Mouse (Mus musculus): Measurements from ENCODE around the gene Inpp5b. TPM values are rescaled to one million over a fixed set of nuclear protein-coding genes. Genes with fewer than 3 reads are reported as not detected.
"Not testable (repeated sequence)": the region's sequence is repeated elsewhere in the genome, so short reads cannot be mapped to it uniquely, and the experiment has no call there.

The Inpp5b gene
- polyA plus RNA-seq, 1 experiment from 2014 or later = 30.9 TPM

DNA sequence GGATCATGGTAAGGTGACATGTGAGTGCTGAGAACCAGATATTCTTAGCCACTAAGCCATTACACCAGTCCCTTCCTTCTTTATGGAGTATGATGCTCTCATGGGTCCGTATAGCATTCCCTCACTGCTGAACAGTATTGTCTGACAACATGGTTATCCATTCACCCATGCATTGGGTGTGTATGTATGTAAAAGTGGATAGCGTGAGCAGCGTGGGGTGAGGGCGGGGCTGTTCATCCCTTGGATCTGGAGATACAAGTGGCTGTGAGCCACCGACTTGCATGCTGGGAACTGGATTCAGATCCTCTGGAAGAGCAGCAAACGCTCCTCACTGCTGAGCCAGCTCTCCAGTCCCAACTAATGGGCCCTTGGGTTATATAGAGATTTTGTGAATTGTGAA lies 29.0 kb upstream of the Inpp5b start:
- 83% methylated on average over 6 of the region's 6 CpGs for WGBS
- no peak overlapping the region for H3K27ac ChIP-seq (replicated peaks)
- no peaks in the 10 kb centered on the region for H3K9me3 ChIP-seq (replicated peaks)
- H3K4me3 ChIP-seq (replicated peaks) = no peak overlapping the region
- no peak overlapping the region for H3K4me2 ChIP-seq (replicated peaks)
- H3K36me3 ChIP-seq = peaks cover 12% of the 10 kb centered on the region; the same call in 1 of the 2 replicates
- peaks cover 48% of the 10 kb centered on the region for H3K4me1 ChIP-seq
- no peak overlapping the region for H3K9ac ChIP-seq
- no peaks in the 10 kb centered on the region for H3K27me3 ChIP-seq
- no peak for ATAC-seq (ENCODE audit: insufficient number of reproducible peaks, low FRiP score, low TSS enrichment, low read depth)

DNA sequence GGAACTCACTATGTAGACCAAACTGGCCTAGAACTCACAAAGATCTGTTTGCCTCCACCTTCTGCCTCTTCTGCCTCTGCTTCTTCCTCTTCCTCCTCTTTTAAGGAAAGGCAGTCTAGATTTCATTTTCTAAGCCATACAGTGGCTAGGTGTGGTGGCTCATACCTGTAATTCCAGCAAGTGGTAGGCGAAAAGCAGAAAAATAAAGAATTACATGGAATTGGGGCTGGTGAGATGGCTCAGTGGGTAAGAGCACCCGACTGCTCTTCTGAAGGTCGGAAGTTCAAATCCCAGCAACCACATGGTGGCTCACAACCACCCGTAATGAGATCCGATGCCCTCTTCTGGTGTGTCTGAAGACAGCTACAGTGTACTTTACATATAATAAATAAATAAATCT lies 27.8 kb upstream of the Inpp5b start:
- 58% methylated on average over 5 of the region's 5 CpGs for WGBS
- not testable (repeated sequence) for H3K27me3 ChIP-seq; ATAC-seq (ENCODE audit: insufficient number of reproducible peaks, low FRiP score, low TSS enrichment, low read depth); H3K9me3 ChIP-seq (replicated peaks); H3K4me3 ChIP-seq (replicated peaks); H3K4me2 ChIP-seq (replicated peaks); H3K27ac ChIP-seq (replicated peaks); H3K9ac ChIP-seq
- Histone ChIP-seq H3K36me3 (peaks cover 25% of the 10 kb centered on the region), H3K4me1 (peaks cover 37% of the 10 kb centered on the region)

DNA sequence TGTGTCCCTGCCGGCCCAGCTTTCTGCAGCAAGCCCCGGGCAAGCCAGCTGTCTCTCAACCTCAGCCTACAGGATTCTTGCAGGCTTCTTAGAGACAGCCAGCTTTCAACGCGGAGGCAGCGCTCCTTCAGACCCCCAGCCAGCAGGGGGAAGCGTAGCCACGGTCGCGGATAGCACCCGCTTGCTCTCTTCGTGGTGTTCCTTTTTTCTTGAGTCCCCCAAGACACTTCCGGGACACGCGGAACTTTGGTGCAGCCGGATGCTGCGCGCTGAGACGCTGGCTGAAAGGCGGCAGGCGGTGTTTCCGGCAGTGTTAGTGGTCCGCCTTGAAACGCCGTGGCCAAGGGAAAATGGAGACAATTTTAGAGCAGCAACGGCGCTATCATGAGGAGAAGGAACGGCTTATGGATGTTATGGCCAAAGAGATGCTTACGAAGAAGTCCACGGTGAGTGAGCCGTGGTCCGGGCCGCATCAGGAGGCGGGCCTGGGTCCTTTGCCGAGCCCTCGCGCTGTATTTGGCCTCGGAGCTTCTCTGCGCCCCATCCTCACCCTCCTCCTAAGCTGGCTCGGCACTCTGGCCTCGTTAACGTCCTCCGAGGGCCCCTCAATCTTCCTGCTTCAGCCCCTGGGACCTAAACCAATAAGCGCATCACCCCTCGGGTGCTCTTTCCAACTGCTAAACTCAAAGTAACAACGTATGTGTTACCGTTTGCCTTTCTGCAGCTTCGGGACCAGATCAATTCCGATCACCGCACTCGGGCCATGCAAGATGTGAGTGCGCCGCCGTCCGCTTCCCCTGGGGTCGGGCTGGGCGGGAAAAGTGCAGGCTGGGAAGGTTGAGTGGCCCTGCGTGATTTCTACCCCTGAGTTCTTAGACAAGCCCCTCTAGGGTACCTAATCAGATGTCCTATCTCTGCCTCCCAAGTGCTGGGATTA lies 26.8 kb upstream of the Inpp5b start, which contains the start of gene Sf3a3:
Gene Sf3a3 (plus strand): TSS at position 232 of the 937 bp plus-strand sequence.
- H3K9me3 ChIP-seq (replicated peaks) = no peaks in the 10 kb centered on the region
- H3K27me3 ChIP-seq = no peaks in the 10 kb centered on the region
- H3K9ac ChIP-seq = peak within 1 kb of the TSS; percentile 80
- peaks cover 28% of the 10 kb centered on the region for H3K4me1 ChIP-seq
- peak within 1 kb of the TSS; percentile 70 for H3K4me3 ChIP-seq (replicated peaks)
- WGBS = under 1% methylated on average over 57 of the region's 57 CpGs
- peak; percentile 90 for ATAC-seq (ENCODE audit: insufficient number of reproducible peaks, low FRiP score, low TSS enrichment, low read depth)
- peak within 1 kb of the TSS; percentile 70 for H3K27ac ChIP-seq (replicated peaks)
- H3K36me3 ChIP-seq = peaks cover 34% of the 10 kb centered on the region
- H3K4me2 ChIP-seq (replicated peaks) = peak within 1 kb of the TSS; percentile 76

DNA sequence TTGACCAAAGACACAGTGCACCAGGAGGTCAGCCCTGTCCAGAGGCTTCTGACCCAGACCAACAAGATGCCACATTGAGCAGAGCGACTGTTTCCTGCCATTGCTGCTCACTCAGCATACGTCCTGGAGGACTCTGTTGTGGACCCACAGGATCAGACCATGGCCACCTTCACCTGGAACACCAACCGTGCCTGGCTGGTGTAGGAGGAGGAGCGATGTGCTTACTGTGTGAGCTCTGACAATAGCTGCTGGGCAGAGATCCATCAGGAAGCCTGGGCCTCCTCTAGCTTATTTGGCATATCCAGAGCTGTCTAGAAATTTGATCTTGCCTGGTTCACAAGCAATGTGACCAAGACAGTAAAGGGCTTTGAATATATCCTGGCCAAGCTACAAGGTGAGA lies 22.5 kb upstream of the Inpp5b start:
- Histone ChIP-seq H3K9me3 (replicated peaks) (no peaks in the 10 kb centered on the region), H3K4me1 (peaks cover 17% of the 10 kb centered on the region), H3K36me3 (peaks cover 73% of the 10 kb centered on the region), H3K4me3 (replicated peaks) (no peak overlapping the region), H3K9ac (no peak overlapping the region), H3K27ac (replicated peaks) (no peak overlapping the region), H3K27me3 (no peaks in the 10 kb centered on the region), H3K4me2 (replicated peaks) (no peak overlapping the region)
- 98% methylated on average over 4 of the region's 4 CpGs for WGBS
- ATAC-seq (ENCODE audit: insufficient number of reproducible peaks, low FRiP score, low TSS enrichment, low read depth) = no peak

DNA sequence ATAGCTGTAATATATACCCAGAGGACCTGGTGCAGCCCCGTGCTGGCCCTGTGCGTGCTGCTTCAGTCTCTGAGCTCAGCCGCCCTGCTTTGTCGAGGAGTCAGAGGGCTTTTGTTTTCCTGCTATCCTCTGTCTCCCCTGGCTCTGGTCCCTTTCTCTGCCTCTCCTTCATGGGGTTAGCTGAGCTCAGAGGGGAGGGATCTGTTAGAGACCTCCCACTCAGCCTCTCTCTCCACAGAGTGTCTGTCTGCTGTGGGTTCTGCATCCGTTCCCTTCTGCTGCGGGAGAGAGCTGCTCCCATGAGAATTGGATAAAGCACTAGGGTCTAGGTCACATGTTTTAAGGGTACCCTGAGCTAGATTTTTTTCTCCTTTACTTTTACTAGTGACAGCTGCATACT lies 15.5 kb upstream of the Inpp5b start:
- ATAC-seq (ENCODE audit: insufficient number of reproducible peaks, low FRiP score, low TSS enrichment, low read depth) = no peak

DNA sequence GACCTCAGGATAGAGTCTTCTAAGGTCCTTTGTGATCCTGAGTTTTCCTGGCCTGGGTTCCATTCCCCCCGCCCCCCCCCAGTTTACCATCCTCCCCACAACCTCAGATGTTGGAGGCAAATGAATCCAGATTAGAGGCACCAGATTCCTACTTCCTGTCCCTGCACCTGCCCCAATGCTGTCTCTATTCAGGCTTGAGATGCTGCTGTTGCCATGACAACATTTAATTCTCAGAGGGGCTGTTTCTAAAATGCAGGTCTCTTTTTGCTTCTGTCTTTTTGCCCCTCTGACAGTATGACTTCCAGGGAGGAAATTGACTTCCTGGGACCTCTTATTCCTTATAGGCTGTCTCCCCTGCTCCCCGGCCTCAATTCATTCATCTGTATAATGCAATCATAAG lies 4.7 kb upstream of the Inpp5b start:
- WGBS = 68% methylated on average over 2 of the region's 2 CpGs
- no peak for ATAC-seq (ENCODE audit: insufficient number of reproducible peaks, low FRiP score, low TSS enrichment, low read depth)
- Histone ChIP-seq H3K36me3 (peaks cover 18% of the 10 kb centered on the region), H3K4me3 (replicated peaks) (no peak overlapping the region), H3K27ac (replicated peaks) (no peak overlapping the region), H3K9ac (no peak overlapping the region), H3K4me2 (replicated peaks) (no peak overlapping the region), H3K9me3 (replicated peaks) (no peaks in the 10 kb centered on the region), H3K27me3 (no peaks in the 10 kb centered on the region), H3K4me1 (peaks cover 5% of the 10 kb centered on the region; the same call in 1 of the 2 replicates)

More for the DNA sequence above, 15.5 kb upstream of the Inpp5b start:
- peaks cover 95% of the 10 kb centered on the region for H3K36me3 ChIP-seq
- H3K9ac ChIP-seq = no peak overlapping the region
- H3K4me1 ChIP-seq = no peaks in the 10 kb centered on the region
- no peak overlapping the region for H3K4me3 ChIP-seq (replicated peaks)
- no peaks in the 10 kb centered on the region for H3K9me3 ChIP-seq (replicated peaks)
- 86% methylated on average over 6 of the region's 6 CpGs for WGBS
- no peak overlapping the region for H3K4me2 ChIP-seq (replicated peaks)
- no peak overlapping the region for H3K27ac ChIP-seq (replicated peaks)
- H3K27me3 ChIP-seq = no peaks in the 10 kb centered on the region

DNA sequence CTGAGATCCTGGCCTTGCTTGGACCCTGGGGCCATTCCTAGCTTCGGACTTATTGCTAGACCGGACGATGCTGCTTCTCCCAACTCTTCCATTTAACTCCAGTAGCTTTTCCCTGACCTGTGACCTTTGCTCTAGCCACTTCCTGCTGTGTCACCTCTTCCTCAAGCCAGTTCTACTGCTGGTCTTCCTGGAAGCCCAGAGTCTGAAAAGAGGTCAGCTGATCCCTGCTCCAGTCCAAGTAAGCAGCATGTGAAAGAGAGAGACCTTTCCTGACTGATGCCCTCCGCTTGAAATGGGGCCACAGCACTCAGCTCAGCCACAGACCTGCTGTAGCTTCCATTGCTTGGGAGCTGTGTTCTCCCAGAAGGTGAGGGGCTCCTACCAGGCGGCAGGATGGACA lies 4.2 kb upstream of the Inpp5b start:
- Histone ChIP-seq H3K9ac (no peak overlapping the region), H3K27me3 (no peaks in the 10 kb centered on the region), H3K27ac (replicated peaks) (no peak overlapping the region), H3K9me3 (replicated peaks) (no peaks in the 10 kb centered on the region), H3K4me2 (replicated peaks) (no peak overlapping the region), H3K4me1 (peaks cover 8% of the 10 kb centered on the region), H3K4me3 (replicated peaks) (no peak overlapping the region), H3K36me3 (peaks cover 13% of the 10 kb centered on the region)
- no peak for ATAC-seq (ENCODE audit: insufficient number of reproducible peaks, low FRiP score, low TSS enrichment, low read depth)
- WGBS = 65% methylated on average over 5 of the region's 5 CpGs

DNA sequence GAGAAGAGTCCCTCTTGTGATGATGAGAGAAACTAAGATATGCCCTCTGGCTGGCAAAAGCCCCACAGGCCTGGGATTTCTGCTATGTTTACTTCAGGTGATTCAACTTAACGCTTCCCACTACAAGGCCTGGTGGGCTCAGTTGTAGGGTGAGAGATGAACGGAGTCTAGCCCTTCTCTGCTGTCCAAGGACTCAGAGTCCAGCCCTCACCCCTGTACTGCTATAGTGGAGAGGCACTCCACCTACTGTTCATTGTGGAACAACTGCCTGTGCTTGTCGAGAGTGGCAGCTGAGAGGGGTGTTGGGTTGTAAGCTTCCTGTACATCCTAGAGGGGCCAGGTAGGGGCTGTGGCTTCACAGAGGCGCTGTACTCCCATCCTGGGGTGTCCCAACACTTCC lies 3.6 kb upstream of the Inpp5b start:
- H3K36me3 ChIP-seq = peaks cover 8% of the 10 kb centered on the region
- whole genome bisulfite sequencing = 62% methylated on average over 4 of the region's 4 CpGs

DNA sequence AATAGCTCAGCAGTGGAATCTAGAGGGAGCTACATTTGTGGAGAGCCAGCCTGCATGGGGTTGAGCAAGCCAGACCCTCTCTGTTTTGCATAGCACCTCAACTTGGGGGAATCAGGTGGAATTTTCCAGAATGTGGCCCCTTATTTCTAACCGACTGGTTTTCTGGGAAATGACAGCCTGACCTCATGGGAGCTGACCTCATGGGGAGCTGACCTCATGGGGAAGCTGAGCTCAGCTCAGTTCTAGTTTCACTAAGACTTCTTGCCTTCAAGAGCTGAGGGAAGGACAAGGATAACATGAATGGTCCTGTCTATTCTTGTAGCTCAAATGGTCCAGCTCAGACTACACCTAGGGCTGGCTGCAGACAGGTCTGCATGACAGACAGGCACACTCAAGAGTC lies 2.9 kb upstream of the Inpp5b start:
- Histone ChIP-seq H3K4me2 (replicated peaks) (no peak overlapping the region), H3K27me3 (no peaks in the 10 kb centered on the region), H3K36me3 (no peaks in the 10 kb centered on the region), H3K4me3 (replicated peaks) (no peak overlapping the region), H3K27ac (replicated peaks) (no peak overlapping the region), H3K9ac (no peak overlapping the region), H3K9me3 (replicated peaks) (no peaks in the 10 kb centered on the region), H3K4me1 (peaks cover 14% of the 10 kb centered on the region)
- WGBS = 68% methylated on average over 1 of the region's 1 CpGs
- no peak for ATAC-seq (ENCODE audit: insufficient number of reproducible peaks, low FRiP score, low TSS enrichment, low read depth)

More for the DNA sequence above, 3.6 kb upstream of the Inpp5b start:
- H3K9ac ChIP-seq = no peak overlapping the region
- no peak overlapping the region for H3K4me3 ChIP-seq (replicated peaks)
- ATAC-seq (ENCODE audit: insufficient number of reproducible peaks, low FRiP score, low TSS enrichment, low read depth) = no peak
- no peak overlapping the region for H3K27ac ChIP-seq (replicated peaks)
- H3K4me2 ChIP-seq (replicated peaks) = no peak overlapping the region
- no peaks in the 10 kb centered on the region for H3K27me3 ChIP-seq
- no peaks in the 10 kb centered on the region for H3K9me3 ChIP-seq (replicated peaks)
- peaks cover 13% of the 10 kb centered on the region for H3K4me1 ChIP-seq

DNA sequence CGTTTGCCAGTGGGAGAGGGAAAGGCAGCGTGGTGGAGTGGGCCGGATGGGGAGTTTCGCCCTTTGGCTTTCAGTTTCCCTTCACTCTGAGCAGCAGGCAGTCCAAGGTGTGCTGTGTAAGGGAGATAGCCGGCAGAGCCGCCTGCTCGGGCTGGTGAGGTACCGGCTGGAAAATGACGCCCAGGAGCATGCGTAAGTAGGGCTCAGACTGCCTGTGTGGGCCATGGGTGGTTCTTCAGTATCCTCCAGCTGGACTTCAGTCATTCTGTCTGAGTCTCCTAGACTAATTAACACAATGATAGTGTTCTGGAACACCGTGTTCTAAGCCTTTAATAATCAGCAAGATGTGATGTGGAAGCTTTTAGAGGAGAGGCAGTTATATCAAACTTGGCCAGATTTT lies 1.2 kb downstream of the Inpp5b start:
- no peak overlapping the region for H3K27ac ChIP-seq (replicated peaks)
- peak overlapping the region; percentile 62; the same call in 1 of the 2 replicates for H3K4me2 ChIP-seq (replicated peaks)
- H3K4me1 ChIP-seq = peaks cover 14% of the 10 kb centered on the region
- no peak overlapping the region for H3K4me3 ChIP-seq (replicated peaks)
- no peak overlapping the region for H3K9ac ChIP-seq
- 88% methylated on average over 11 of the region's 11 CpGs for WGBS
- peaks cover 14% of the 10 kb centered on the region for H3K36me3 ChIP-seq
- no peaks in the 10 kb centered on the region for H3K9me3 ChIP-seq (replicated peaks)
- no peak for ATAC-seq (ENCODE audit: insufficient number of reproducible peaks, low FRiP score, low TSS enrichment, low read depth)
- H3K27me3 ChIP-seq = no peaks in the 10 kb centered on the region

DNA sequence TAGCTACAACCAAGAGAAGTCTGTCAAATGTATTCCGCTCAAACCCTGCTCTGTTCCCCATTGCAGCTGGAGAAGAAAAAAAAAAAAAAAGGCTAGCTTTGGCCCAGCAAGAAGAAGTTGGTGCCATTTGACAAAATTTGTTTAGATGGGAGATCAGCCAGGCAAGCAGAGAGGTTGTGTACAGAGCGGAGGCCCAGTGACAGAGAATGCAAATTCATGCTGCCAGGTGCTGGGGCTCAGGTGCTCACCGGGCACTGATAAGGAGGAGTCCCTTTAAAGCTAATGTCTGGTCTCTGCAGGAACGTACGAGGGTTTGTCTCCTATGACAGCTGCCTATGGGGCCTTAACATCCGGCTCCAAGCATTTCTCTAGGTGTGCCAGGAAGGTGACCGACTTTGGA lies 4.9 kb downstream of the Inpp5b start:
- Histone ChIP-seq H3K4me3 (replicated peaks) (no peak overlapping the region), H3K36me3 (peaks cover 18% of the 10 kb centered on the region), H3K27ac (replicated peaks) (no peak overlapping the region), H3K27me3 (no peaks in the 10 kb centered on the region), H3K4me2 (replicated peaks) (no peak overlapping the region), H3K9ac (no peak overlapping the region), H3K4me1 (peaks cover 9% of the 10 kb centered on the region), H3K9me3 (replicated peaks) (no peaks in the 10 kb centered on the region)
- WGBS = 81% methylated on average over 7 of the region's 7 CpGs
- no peak for ATAC-seq (ENCODE audit: insufficient number of reproducible peaks, low FRiP score, low TSS enrichment, low read depth)

Measured in embryonic facial prominence, embryonic 15.5 days (tissue).